Mouse (Mus musculus): ENCODE results near the gene Map2k5. TPM values are rescaled to one million over a fixed set of nuclear protein-coding genes. Genes with fewer than 3 reads are reported as not detected.

Map2k5 gene
- 10 to 100 TPM; 33.3 to 35.6 TPM for total RNA-seq (2021)

DNA sequence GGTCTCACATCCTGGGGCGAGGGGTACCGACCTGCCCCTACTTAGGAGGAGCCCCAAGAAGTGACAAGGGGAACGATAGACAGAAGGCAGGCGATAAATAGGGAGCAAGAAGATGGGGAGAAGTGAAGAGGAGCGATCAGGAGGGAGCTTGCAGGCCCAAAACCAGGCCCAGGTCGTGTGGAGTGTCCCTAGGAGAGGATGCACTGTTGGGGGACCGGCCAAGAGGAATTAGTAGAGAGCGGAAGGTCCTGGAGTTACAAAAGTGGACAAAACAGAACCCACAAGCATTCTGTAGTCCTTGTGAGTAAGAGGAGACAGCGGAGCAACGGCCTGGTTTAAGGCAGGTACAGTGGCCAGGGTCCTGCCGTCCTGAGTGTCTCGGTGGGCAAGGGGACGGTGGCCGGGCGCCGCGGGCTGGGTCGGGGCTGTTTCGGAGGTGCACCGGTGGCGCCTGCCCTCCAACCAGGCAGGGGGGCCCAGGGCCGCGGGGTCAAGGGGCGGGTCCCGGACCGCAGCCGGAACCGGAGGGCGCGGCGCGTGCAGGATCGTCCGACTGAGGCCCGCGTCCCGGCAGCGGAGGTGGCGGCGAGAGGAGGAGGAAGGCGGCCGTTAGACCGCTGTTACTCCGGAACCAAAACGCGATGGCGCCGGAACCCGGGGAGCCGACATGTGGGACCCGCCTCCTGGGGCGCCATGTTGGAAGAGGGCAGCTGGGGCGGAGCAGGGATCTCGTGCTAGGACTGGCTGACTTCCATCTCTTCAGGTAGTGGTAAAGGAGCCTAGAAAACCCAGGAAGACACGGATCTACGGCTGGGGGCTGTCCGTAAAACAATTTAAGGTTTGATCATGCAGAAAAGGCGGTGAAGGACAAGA lies at the start of gene Map2k5:
Map2k5 (minus strand) TSS at position 633 of the 873 bp plus-strand sequence.
- peak; percentile 88 to 91 for DNase-seq

DNA sequence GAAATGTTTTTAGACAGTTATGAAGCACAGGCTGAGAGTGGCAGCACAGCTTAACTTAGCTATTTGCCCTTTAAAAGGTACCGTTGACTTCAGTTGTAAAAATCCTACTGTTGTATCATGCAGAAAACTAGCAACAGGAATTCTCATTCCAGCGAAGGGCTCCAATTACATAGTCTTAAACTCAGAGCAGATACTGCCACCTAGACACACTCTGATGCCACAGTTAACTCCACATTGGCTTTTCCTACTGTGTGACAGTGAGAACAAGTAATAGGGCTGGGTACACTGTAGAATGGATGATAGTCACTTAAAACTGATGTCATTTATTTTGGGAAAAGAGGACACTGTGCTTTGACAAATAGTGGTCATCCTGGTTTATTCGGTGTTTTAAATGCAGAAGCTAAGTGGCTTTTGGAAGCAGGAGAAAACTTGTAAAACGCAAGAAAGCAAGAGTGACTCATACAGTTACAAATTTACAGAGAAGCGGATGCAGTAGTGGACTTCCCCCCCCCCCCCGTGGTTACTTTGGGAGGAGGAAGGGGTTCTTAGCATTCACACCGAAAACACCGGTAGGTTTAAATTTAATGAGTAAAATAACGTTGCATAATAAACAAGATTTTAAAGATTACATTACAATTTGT lies 43.5 kb upstream of the Map2k5 start:
- DNase-seq: no peak

GRCm38 (mm10) chr9:63420396-63420795 lies 42.7 kb upstream of the Map2k5 start:
- DNase-seq: no peak

DNA sequence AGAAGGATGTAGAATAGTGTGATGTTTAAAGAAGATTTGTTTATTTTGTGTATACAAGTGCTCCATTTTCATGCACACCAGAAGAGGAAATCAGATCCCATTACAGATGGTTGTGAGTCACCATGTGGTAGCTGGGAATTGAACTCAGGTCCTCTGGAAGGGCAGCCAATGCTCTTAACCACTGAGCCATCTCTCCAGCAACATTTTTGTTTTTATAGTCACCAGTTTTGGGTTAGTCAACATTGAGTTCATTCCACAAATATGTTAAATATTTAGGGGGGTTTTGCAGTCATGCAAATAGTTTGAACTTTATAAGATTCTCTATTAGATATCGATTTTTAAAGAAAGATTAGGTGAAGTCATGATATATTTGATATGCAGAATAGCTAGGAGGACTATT lies 22.5 kb upstream of the Map2k5 start:
- DNase-seq: no peak

DNA sequence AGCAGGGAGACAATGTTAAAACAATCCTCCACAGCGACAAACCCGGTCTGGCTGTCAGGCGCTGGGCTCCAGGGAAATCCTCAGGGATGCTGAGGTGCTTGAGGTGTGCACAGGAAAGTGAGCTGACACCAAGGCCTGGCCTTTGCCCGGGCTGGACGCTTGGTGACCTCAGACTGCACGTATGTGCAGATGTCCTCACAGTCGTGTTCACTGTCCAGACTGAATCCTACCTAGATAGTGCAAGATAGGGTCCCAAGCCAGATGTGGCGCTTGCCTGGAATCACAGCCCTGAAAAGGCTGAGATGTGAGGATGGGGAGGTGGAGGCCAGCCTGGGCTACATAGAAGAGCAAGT lies 21.7 kb upstream of the Map2k5 start:
- no peak for DNase-seq

DNA sequence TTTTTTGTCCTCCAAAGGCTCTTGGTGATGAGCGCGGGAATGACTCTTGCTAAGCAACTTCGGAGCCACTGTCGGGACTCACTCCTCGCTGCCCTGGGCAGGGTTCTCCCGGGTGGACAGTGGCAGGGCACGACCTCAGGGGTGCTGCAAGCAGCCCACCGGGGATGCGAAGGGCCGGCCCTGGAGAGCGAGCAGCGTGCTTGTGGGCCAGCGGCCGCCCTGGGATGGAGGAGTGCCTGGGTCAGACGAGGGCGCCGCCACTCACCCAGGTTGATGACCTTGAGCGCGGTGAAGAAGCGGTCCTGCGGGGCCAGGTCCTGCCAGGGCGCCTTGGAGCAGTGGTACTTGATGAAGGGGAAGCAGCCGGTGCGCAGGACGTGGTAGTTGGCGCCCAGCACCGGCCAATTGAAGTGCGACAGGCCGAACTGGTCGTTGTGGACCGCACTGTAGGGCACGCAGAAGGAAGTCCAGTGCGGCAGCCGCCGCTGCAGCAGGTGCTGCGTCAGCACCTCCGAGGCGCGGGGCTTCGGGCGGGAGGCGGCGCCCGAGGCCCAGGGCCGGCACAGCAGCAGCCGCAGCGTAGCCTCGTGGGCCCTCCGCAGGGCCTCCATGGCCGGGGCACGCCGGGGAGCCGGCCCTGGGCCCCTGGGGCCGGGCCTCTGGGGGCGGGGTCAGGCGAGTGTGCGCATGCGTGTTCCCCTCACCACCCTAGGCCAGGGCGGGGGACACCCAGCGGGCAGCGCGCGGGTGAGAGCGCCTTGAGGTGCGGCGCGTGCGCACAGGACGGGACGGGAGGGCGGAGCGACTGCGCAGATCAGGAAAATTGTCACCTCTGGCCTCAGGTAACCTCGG lies 21.1 kb upstream of the Map2k5 start, which contains the start of gene 2300009A05Rik:
2300009A05Rik (minus strand) TSS at position 636 of the 852 bp plus-strand sequence.
- DNase-seq: peak; percentile 94 to 95

- no peak for DNase-seq
These were observed 17.9 kb upstream of the Map2k5 start for GRCm38 (mm10) chr9:63395612-63396011.

DNA sequence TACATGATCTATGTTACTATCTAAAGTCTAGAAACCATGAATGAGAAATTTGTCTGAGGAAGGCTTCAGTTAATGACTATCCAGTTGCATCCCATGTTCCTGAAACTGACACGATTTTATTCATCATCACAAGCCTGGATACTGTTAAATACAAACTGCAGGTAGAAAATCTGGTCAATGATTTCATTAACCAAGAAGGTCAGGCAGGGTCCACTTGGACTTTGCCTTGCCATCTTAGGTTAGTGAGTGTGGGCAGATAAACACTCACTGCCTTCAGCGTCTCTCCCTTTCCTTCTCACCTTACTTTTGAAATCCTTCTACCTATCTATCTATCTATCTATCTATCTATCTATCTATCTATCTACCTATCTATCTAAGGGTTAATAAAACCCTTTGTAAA lies 13.6 kb upstream of the Map2k5 start:
- DNase-seq: no peak

- DNase-seq: no peak
These were observed 5.1 kb upstream of the Map2k5 start for GRCm38 (mm10) chr9:63382761-63383160.

GRCm38 (mm10) chr9:63380326-63380725 lies 2.6 kb upstream of the Map2k5 start:
- DNase-seq: no peak

DNA sequence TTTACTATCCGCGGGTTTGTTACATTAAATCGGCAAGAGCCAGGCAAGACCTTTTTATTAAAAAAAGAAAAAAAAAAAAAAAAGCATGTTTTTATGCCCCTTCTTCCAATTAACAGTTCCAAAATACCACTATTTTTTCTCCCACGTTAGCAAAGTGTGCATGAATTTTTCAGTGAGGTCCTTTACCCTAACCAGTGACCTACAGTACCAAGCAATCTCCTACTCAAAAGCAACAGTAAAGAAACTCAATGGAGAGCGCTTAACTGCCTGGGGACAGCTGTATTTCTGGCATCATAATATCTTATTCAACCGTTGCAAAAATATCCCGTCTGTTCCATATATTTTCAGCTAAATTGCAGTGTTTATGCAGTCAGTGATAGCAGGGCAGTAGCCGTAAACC lies 472 bp upstream of the Map2k5 start:
- DNase-seq: no peak

DNA sequence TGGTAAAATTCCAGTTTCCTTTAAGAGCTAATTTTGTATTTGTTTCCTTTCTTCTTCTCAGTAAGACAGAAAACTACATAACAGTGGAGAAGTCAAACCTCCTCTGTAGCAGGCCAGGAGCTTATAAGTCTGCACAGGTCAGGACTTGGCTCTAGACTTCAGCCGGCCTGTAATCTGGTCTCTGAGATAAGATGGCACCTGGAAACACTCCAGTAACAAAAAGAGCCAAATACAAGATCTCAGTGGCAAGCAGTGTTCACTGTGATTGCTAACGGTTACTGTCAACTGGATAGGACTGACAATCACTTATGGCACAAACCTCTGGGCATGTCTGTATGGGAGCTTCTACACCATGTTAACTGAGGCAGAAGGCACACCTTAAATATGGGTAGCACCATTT lies 4.4 kb downstream of the Map2k5 start:
- no peak for DNase-seq

- DNase-seq: no peak
These were observed 5.2 kb downstream of the Map2k5 start for GRCm38 (mm10) chr9:63372541-63372940.

DNA sequence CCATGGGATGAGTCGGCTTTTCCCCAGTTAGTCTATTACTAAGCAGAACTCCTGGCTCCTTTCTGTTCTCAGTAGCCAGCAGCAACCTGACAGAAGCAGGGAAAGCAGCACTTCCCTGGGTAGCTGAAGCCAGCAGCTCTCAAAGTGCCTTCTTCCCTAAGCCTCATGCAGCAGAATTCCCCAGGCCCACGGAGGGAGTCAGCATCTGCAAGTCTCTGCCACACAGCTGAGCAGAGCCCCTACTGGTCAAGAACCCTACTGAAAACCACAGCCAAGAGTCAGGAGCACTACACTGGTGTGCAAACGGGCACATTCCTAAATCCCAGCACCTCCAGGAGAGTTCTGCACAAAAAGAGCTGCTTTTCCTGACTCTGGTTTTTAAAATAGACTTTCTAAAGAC lies 17.3 kb downstream of the Map2k5 start:
- no peak for DNase-seq

DNA sequence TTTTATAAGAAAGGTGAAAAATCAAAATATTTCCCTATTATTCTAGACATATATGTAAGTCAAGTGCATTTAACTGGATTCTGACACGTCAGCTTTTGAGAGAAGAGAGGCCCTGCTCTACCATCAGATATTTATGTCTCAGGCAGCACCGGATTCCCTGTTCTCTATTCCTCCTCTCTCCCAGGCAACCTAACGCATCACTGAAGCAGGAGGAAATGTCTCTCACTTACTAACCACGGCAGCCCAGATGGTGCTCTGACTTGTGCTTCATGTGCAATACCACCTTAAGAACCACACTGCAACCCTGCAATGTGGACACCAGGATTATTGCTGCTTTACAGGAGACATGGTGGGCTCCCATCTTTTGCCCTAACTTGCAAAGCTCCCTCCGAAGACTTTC lies 18.7 kb downstream of the Map2k5 start:
- no peak for DNase-seq

- no peak for DNase-seq
These were observed 21.0 kb downstream of the Map2k5 start for GRCm38 (mm10) chr9:63356721-63357120.

DNA sequence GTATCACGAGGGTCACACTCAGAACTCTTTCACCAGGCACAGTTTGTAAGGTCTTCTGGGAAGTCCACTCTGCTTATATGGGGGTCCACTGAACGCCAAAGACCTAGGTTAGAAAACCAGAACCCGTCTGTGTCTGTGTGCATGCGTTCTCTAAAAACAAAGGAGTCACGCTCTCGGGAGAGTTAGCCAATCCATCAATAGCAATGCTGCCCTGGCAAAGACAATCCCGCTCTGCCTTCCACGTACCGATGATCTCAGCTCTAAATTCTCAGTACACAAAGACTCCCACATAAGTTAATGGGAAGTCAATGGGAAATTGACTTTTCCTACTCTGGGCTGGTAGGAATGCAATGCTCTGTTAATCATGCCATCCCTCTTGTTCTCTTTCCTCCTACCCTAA lies 21.4 kb downstream of the Map2k5 start:
- no peak for DNase-seq

DNA sequence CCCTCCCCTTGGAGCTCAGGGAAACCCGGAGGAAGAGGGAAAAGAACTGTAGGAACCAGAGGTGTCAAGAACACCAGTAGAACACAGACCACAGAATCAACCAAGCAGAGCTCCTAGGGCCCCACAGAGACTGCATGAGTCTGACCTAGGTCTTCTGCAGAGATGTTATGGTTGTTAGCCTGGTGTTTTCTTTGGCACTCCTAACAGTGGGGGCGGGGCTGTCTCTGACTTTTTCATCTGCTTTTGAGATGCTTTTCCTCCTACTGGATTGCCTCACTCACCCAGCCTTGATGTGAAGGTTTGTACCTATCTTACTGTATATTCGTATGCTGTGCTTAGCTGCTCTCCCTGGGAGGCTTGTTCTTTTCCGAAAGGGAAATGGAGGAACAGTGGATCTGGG lies 23.5 kb downstream of the Map2k5 start:
- DNase-seq: no peak

GRCm38 (mm10) chr9:63350030-63350429 lies 27.7 kb downstream of the Map2k5 start:
- DNase-seq: no peak

DNA sequence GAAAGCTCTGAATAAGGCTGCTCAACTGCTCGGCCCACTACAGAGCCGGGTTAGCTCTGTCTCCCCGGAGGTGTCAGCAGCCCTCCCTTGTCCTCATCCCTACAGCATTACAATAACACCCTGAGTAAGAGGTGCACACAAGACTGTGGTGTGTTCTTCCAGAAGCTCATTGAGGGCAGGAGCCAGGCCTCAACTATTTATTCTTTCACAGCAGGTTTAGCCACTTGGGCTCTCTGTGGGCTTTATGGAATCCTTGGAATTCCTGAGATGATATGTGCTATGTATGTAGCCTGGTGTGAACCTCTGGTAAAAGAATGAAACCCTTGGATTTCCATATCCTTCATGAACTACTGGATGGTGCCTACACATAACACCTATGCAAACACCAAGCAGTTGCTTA lies 28.5 kb downstream of the Map2k5 start:
- DNase-seq: no peak

GRCm38 (mm10) chr9:63348146-63348545 lies 29.6 kb downstream of the Map2k5 start:
- DNase-seq: no peak

DNA sequence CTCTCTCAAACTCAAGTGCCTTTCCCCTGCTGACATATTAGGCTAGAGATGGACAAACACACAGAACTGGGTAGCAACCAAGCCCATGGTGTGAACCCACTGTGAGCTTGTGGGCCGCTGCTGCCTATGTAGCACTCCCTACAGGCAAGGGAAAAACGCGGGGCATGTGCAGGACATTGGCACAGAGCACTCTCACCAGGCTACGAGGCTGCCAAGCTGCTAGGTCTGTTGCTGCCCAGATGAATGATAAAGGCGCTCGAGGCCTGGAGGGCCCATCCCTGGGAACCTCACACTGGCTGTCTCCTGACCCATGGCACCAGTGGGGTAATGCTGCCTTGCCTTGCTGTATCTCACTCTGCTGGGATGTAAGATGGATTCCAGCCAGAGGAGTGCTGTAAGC lies 31.7 kb downstream of the Map2k5 start:
- DNase-seq: no peak

GRCm38 (mm10) chr9:63341761-63342160 lies 35.9 kb downstream of the Map2k5 start:
- DNase-seq: no peak
